Mouse (Mus musculus) kidney, adult 2 months (tissue): ENCODE measurements at regions not wholly inside any gene's neighbourhood (a gene's known extent, or its start where the extent isn't known, plus 50 kb on each side); places are given as distances from the start of the nearest gene placed in this dataset.

Experiments used
- DNase-seq: peaks from one replicate; pipeline ENCODE4 v3.0.0; 2021
- H3K27ac ChIP-seq: fragments of 200-500 bp; 2 replicates; pipeline ENCODE4 v1.5.1; 2012; ENCODE audit warnings: low read depth, low read length, control low read depth, inconsistent platforms; ENCODE audit not compliant: insufficient read depth
- H3K27me3 ChIP-seq: fragments of 200-500 bp; replicated peaks from 2 replicates; pipeline ENCODE4 v1.6.1; 2012; ENCODE audit warnings: mild to moderate bottlenecking, moderate library complexity, low read length, inconsistent platforms; ENCODE audit not compliant: control insufficient read depth, insufficient read depth
- H3K36me3 ChIP-seq: fragments of 200-500 bp; 2 replicates; pipeline ENCODE4 v1.6.1; 2012; ENCODE audit warnings: mild to moderate bottlenecking, moderate library complexity, low read length, inconsistent platforms; ENCODE audit not compliant: control insufficient read depth, insufficient read depth
- H3K4me1 ChIP-seq: fragments of 200-500 bp; 2 replicates; pipeline ENCODE4 v1.6.1; 2011; ENCODE audit warnings: low read length; ENCODE audit not compliant: control insufficient read depth, insufficient read depth
- H3K4me3 ChIP-seq: fragments of 200-500 bp; 2 replicates; pipeline ENCODE4 v1.5.1; 2011; ENCODE audit warnings: mild to moderate bottlenecking, low read depth, low read length, control low read depth; ENCODE audit not compliant: insufficient read depth
- CTCF ChIP-seq: fragments of 200-500 bp; conservative IDR thresholded peaks from 2 replicates; pipeline ENCODE4 v1.5.1; 2011; ENCODE audit warnings: low read depth, mild to moderate bottlenecking, control low read depth, low read length, moderate library complexity, mixed read lengths; ENCODE audit not compliant: insufficient read depth, insufficient read length
- POLR2A ChIP-seq: fragments of 200-500 bp; IDR thresholded peaks from one replicate; pipeline ENCODE4 v1.6.1; 2011; ENCODE audit warnings: low read depth, low read length, control low read depth
- WGBS: fragments of 180-500 bp; shearing (Covaris S2); methylation state at CpG from one replicate; pipeline ENCODE4 v1.1.7; 2018; 5-methylcytosine and 5-hydroxymethylcytosine counted together

- H3K36me3 ChIP-seq = no peaks in the 10 kb centered on the region
- no peak overlapping the region for H3K27ac ChIP-seq
- no peak overlapping the region for H3K4me3 ChIP-seq
- no peak for TF ChIP-seq CTCF
- TF ChIP-seq POLR2A = no peak
- WGBS = 88% methylated on average over 5 of the region's 5 CpGs
- DNase-seq = no peak
- 0 out of 2 replicates have a peak, but pooled peaks cover 3% of the 10 kb centered on the region for H3K4me1 ChIP-seq
- H3K27me3 ChIP-seq = no peaks in the 10 kb centered on the region
Observed at GRCm38 (mm10) chr13:112027736-112028135, 218.9 kb upstream of the Map3k1 start.

- WGBS = 88% methylated on average over 11 of the region's 11 CpGs
Observed at GRCm38 (mm10) chr13:112031061-112031460, 222.3 kb upstream of the Map3k1 start.

GRCm38 (mm10) chr13:112031631-112032320 is 223.0 kb upstream of the Map3k1 start:
- H3K36me3 ChIP-seq = no peaks in the 10 kb centered on the region
- DNase-seq = no peak
- H3K4me3 ChIP-seq = no peak overlapping the region
- H3K4me1 ChIP-seq = no peaks in the 10 kb centered on the region
- no peak overlapping the region for H3K27ac ChIP-seq
- TF ChIP-seq CTCF (no peak), POLR2A (no peak)
- H3K27me3 ChIP-seq = no peaks in the 10 kb centered on the region
- WGBS = 75% methylated on average over 24 of the region's 24 CpGs

More at GRCm38 (mm10) chr13:112031061-112031460, 222.3 kb upstream of the Map3k1 start:
- no peak for TF ChIP-seq POLR2A
- H3K27me3 ChIP-seq = no peaks in the 10 kb centered on the region
- H3K4me1 ChIP-seq = no peaks in the 10 kb centered on the region
- DNase-seq = no peak
- no peak overlapping the region for H3K4me3 ChIP-seq
- H3K27ac ChIP-seq = no peak overlapping the region
- no peaks in the 10 kb centered on the region for H3K36me3 ChIP-seq

GRCm38 (mm10) chr13:112037731-112038380 is 229.1 kb upstream of the Map3k1 start:
- Histone ChIP-seq H3K4me3 (no peak overlapping the region), H3K27me3 (no peaks in the 10 kb centered on the region), H3K27ac (peak overlapping the region; percentile 55; the same call in 1 of the 2 replicates), H3K36me3 (no peaks in the 10 kb centered on the region), H3K4me1 (peaks cover 11% of the 10 kb centered on the region)
- DNase-seq = no peak
- WGBS = 56% methylated on average over 8 of the region's 8 CpGs
- no peak for TF ChIP-seq CTCF
- no peak for TF ChIP-seq POLR2A

GRCm38 (mm10) chr13:112038556-112039304 is 229.9 kb upstream of the Map3k1 start:
- Histone ChIP-seq H3K36me3 (no peaks in the 10 kb centered on the region), H3K27ac (0 out of 2 replicates have a peak overlapping the region, but pooled peaks have one; percentile 42), H3K4me1 (peaks cover 11% of the 10 kb centered on the region), H3K4me3 (no peak overlapping the region), H3K27me3 (no peaks in the 10 kb centered on the region)
- DNase-seq = no peak
- TF ChIP-seq POLR2A = no peak
- TF ChIP-seq CTCF = no peak
- 93% methylated on average over 9 of the region's 9 CpGs for WGBS

- 38% methylated on average over 7 of the region's 7 CpGs for WGBS
- Histone ChIP-seq H3K4me3 (no peak overlapping the region), H3K36me3 (no peaks in the 10 kb centered on the region), H3K27me3 (no peaks in the 10 kb centered on the region), H3K4me1 (peaks cover 11% of the 10 kb centered on the region), H3K27ac (peak overlapping the region; percentile 98)
- peak; percentile 91 for DNase-seq
- TF ChIP-seq POLR2A = no peak
- TF ChIP-seq CTCF = no peak
Observed at GRCm38 (mm10) chr13:112039422-112040145, 230.8 kb upstream of the Map3k1 start.
